Mouse (Mus musculus) hindbrain, embryonic 10.5 days (tissue): ENCODE results near the gene Ift22. TPM values are rescaled to one million over a fixed set of nuclear protein-coding genes. Genes with fewer than 3 reads are reported as not detected.
A peak's percentile ranks its signal among the peaks of the same experiment; 100 is the strongest.
"Not testable (repeated sequence)": the region's sequence is repeated elsewhere in the genome, so short reads cannot be mapped to it uniquely, and the experiment has no call there.

Experiments used
- DNase-seq: peaks from one replicate; pipeline ENCODE4 v3.0.0-alpha.2; 2017; ENCODE audit warnings: low spot score
- H3K27ac ChIP-seq: fragments of 300-500 bp; sonication (generic); 2 replicates; pipeline ENCODE4 v1.5.1; 2016; ENCODE audit warnings: mild to moderate bottlenecking, moderate library complexity
- H3K27me3 ChIP-seq: fragments of 300-500 bp; sonication (generic); 2 replicates; pipeline ENCODE4 v1.6.1; 2016; ENCODE audit warnings: mild to moderate bottlenecking; ENCODE audit not compliant: poor library complexity, insufficient read depth, severe bottlenecking
- H3K36me3 ChIP-seq: fragments of 300-500 bp; sonication (generic); 2 replicates; pipeline ENCODE4 v1.6.1; 2016; ENCODE audit warnings: mild to moderate bottlenecking, moderate library complexity
- H3K4me1 ChIP-seq: fragments of 300-500 bp; sonication (generic); replicated peaks from 2 replicates; pipeline ENCODE4 v1.6.1; 2016; ENCODE audit warnings: mild to moderate bottlenecking
- H3K4me3 ChIP-seq: fragments of 300-500 bp; sonication (generic); 2 replicates; pipeline ENCODE4 v1.5.1; 2016; ENCODE audit warnings: mild to moderate bottlenecking, moderate library complexity
- H3K9me3 ChIP-seq: fragments of 300-500 bp; sonication (generic); 2 replicates; pipeline ENCODE4 v1.6.1; 2016; ENCODE audit warnings: mild to moderate bottlenecking, moderate library complexity
- WGBS: fragments of 180-500 bp; shearing (Covaris S2); methylation state at CpG from one replicate; pipeline ENCODE4 v1.1.7; 2016; 5-methylcytosine and 5-hydroxymethylcytosine counted together
- polyA plus RNA-seq: library from polyadenylated mRNA; unstranded; fragments of >200 nt; fragmentation: Nextera tagmentation; extraction: Ambion mirVana; gene quantifications from 2 replicates; pipeline ENCODE4 v1.2.1, GENCODE M21; 2016

The Ift22 gene
- polyA plus RNA-seq, 1 experiment from 2014 or later = 124 TPM

GRCm38 (mm10) chr5:136940029-136940428 lies 32.1 kb downstream of the Ift22 start:
- H3K4me3 ChIP-seq, DNase-seq, H3K9me3 ChIP-seq, H3K36me3 ChIP-seq, H3K27me3 ChIP-seq, H3K4me1 ChIP-seq, H3K27ac ChIP-seq: not testable (repeated sequence)
- 87% methylated on average over 6 of the region's 6 CpGs for WGBS

- 88% methylated on average over 12 of the region's 12 CpGs for WGBS
- no peak overlapping the region for H3K4me3 ChIP-seq
- no peaks in the 10 kb centered on the region for H3K36me3 ChIP-seq
- peaks cover 6% of the 10 kb centered on the region; the same call in 1 of the 2 replicates for H3K4me1 ChIP-seq
- no peak overlapping the region for H3K27ac ChIP-seq
- 0 out of 2 replicates have a peak, but pooled peaks cover 2% of the 10 kb centered on the region for H3K9me3 ChIP-seq
- no peak for DNase-seq
- H3K27me3 ChIP-seq = no peaks in the 10 kb centered on the region
These were observed 33.1 kb downstream of the Ift22 start for GRCm38 (mm10) chr5:136940845-136941560.

GRCm38 (mm10) chr5:136942781-136943180 lies 34.8 kb downstream of the Ift22 start:
- Histone ChIP-seq H3K27me3 (no peaks in the 10 kb centered on the region), H3K27ac (no peak overlapping the region), H3K36me3 (no peaks in the 10 kb centered on the region), H3K4me3 (no peak overlapping the region), H3K9me3 (0 out of 2 replicates have a peak, but pooled peaks cover 2% of the 10 kb centered on the region), H3K4me1 (peaks cover 6% of the 10 kb centered on the region; the same call in 1 of the 2 replicates)
- 85% methylated on average over 3 of the region's 3 CpGs for WGBS
- no peak for DNase-seq

GRCm38 (mm10) chr5:136943382-136943781 lies 35.4 kb downstream of the Ift22 start:
- Histone ChIP-seq H3K4me3 (no peak overlapping the region), H3K36me3 (no peaks in the 10 kb centered on the region), H3K27me3 (no peaks in the 10 kb centered on the region), H3K9me3 (0 out of 2 replicates have a peak, but pooled peaks cover 2% of the 10 kb centered on the region), H3K4me1 (peaks cover 6% of the 10 kb centered on the region; the same call in 1 of the 2 replicates), H3K27ac (no peak overlapping the region)
- DNase-seq = no peak
- WGBS = 82% methylated on average over 2 of the region's 2 CpGs

GRCm38 (mm10) chr5:136945084-136945483 lies 37.1 kb downstream of the Ift22 start:
- 80% methylated on average over 12 of the region's 12 CpGs for WGBS

GRCm38 (mm10) chr5:136947874-136948273 lies 39.9 kb downstream of the Ift22 start:
- no peaks in the 10 kb centered on the region for H3K36me3 ChIP-seq
- no peak overlapping the region for H3K27ac ChIP-seq
- no peak for DNase-seq
- no peaks in the 10 kb centered on the region for H3K27me3 ChIP-seq
- H3K4me1 ChIP-seq = peaks cover 4% of the 10 kb centered on the region; the same call in 1 of the 2 replicates
- no peaks in the 10 kb centered on the region for H3K9me3 ChIP-seq
- H3K4me3 ChIP-seq = no peak overlapping the region

More at GRCm38 (mm10) chr5:136945084-136945483, 37.1 kb downstream of the Ift22 start:
- Histone ChIP-seq H3K27me3 (no peaks in the 10 kb centered on the region), H3K9me3 (no peaks in the 10 kb centered on the region), H3K4me3 (no peak overlapping the region), H3K36me3 (no peaks in the 10 kb centered on the region), H3K27ac (no peak overlapping the region), H3K4me1 (peaks cover 6% of the 10 kb centered on the region; the same call in 1 of the 2 replicates)
- DNase-seq = no peak

GRCm38 (mm10) chr5:136949551-136950336 lies 41.8 kb downstream of the Ift22 start:
- H3K9me3 ChIP-seq, H3K4me3 ChIP-seq, H3K27ac ChIP-seq, H3K27me3 ChIP-seq, DNase-seq, H3K36me3 ChIP-seq: not testable (repeated sequence)
- H3K4me1 ChIP-seq = peaks cover 18% of the 10 kb centered on the region
- WGBS = 86% methylated on average over 14 of the region's 14 CpGs

- H3K4me3 ChIP-seq = no peak overlapping the region
- H3K9me3 ChIP-seq = no peaks in the 10 kb centered on the region
- peaks cover 6% of the 10 kb centered on the region; the same call in 1 of the 2 replicates for H3K36me3 ChIP-seq
- no peaks in the 10 kb centered on the region for H3K27me3 ChIP-seq
- peaks cover 20% of the 10 kb centered on the region for H3K4me1 ChIP-seq
- DNase-seq = no peak
- 91% methylated on average over 6 of the region's 6 CpGs for WGBS
- no peak overlapping the region for H3K27ac ChIP-seq
These were observed 42.6 kb downstream of the Ift22 start for GRCm38 (mm10) chr5:136950521-136950920.

- DNase-seq = no peak
- H3K4me3 ChIP-seq = no peak overlapping the region
- WGBS = 84% methylated on average over 4 of the region's 4 CpGs
- peaks cover 20% of the 10 kb centered on the region for H3K4me1 ChIP-seq
- no peak overlapping the region for H3K27ac ChIP-seq
- H3K9me3 ChIP-seq = no peaks in the 10 kb centered on the region
- peaks cover 20% of the 10 kb centered on the region for H3K36me3 ChIP-seq
- H3K27me3 ChIP-seq = no peaks in the 10 kb centered on the region
These were observed 44.2 kb downstream of the Ift22 start for GRCm38 (mm10) chr5:136952153-136952552.

GRCm38 (mm10) chr5:136953015-136953414 lies 45.1 kb downstream of the Ift22 start, which contains the start of gene Fis1:
Fis1 (plus strand) TSS chr5:136953275.
- peaks cover 26% of the 10 kb centered on the region for H3K36me3 ChIP-seq
- H3K4me3 ChIP-seq = peak within 1 kb of the TSS; percentile 81
- H3K27ac ChIP-seq = peak within 1 kb of the TSS; percentile 89
- DNase-seq = peak; percentile 98
- peaks cover 20% of the 10 kb centered on the region for H3K4me1 ChIP-seq
- H3K27me3 ChIP-seq = no peaks in the 10 kb centered on the region
- no peaks in the 10 kb centered on the region for H3K9me3 ChIP-seq
- under 1% methylated on average over 23 of the region's 23 CpGs for WGBS

GRCm38 (mm10) chr5:136953440-136953951 lies 45.5 kb downstream of the Ift22 start:
- DNase-seq = no peak
- H3K9me3 ChIP-seq = no peaks in the 10 kb centered on the region
- H3K36me3 ChIP-seq = peaks cover 28% of the 10 kb centered on the region
- H3K27me3 ChIP-seq = no peaks in the 10 kb centered on the region
- peak overlapping the region; percentile 89 for H3K27ac ChIP-seq
- 5% methylated on average over 12 of the region's 12 CpGs for WGBS
- H3K4me1 ChIP-seq = peaks cover 20% of the 10 kb centered on the region
- peak overlapping the region; percentile 81 for H3K4me3 ChIP-seq

- WGBS = 85% methylated on average over 4 of the region's 4 CpGs
- no peak for DNase-seq
These were observed 47.7 kb downstream of the Ift22 start for GRCm38 (mm10) chr5:136955622-136956021.

GRCm38 (mm10) chr5:136957250-136957649 lies 49.3 kb downstream of the Ift22 start:
- Histone ChIP-seq H3K27me3 (no peaks in the 10 kb centered on the region), H3K4me3 (no peak overlapping the region), H3K4me1 (peaks cover 32% of the 10 kb centered on the region), H3K27ac (no peak overlapping the region), H3K9me3 (no peaks in the 10 kb centered on the region), H3K36me3 (peaks cover 45% of the 10 kb centered on the region)
- DNase-seq = no peak
- WGBS = 92% methylated on average over 1 of the region's 1 CpGs

More at GRCm38 (mm10) chr5:136955622-136956021, 47.7 kb downstream of the Ift22 start:
- H3K9me3 ChIP-seq = no peaks in the 10 kb centered on the region
- H3K27ac ChIP-seq = no peak overlapping the region
- H3K4me1 ChIP-seq = peaks cover 20% of the 10 kb centered on the region
- no peaks in the 10 kb centered on the region for H3K27me3 ChIP-seq
- H3K36me3 ChIP-seq = peaks cover 43% of the 10 kb centered on the region
- H3K4me3 ChIP-seq = no peak overlapping the region
